Mouse (Mus musculus) Patski (cell line): ENCODE results near the gene Cpm. TPM values are rescaled to one million over a fixed set of nuclear protein-coding genes. Genes with fewer than 3 reads are reported as not detected.

Source experiments
- ATAC-seq: fragments of 100-300 bp; one replicate; pipeline ENCODE4 v1.8.0; 2021
- CTCF ChIA-PET: fragments of 350-600 bp; sonication (Branson Sonifier 250); formaldehyde crosslinking; loops from one replicate; lab custom pipeline; 2022; ENCODE audit warnings: inconsistent platforms; lab: Charles Lee
- POLR2A ChIA-PET: fragments of 350-600 bp; sonication (Branson Sonifier 250); formaldehyde crosslinking; loops from one replicate; lab custom pipeline; 2022; ENCODE audit warnings: antibody characterized with exemption, inconsistent platforms; lab: Charles Lee
- DNase-seq: peaks from one replicate; pipeline ENCODE4 v3.0.0-alpha.2; 2011; ENCODE audit warnings: low read depth, low spot score
- H3K27me3 ChIP-seq: fragments of 371-371 bp; one replicate; pipeline ENCODE4 v1.5.1; 2021
- CTCF ChIP-seq: fragments of 100-300 bp; IDR thresholded peaks from one replicate; pipeline ENCODE4 v1.5.1; 2021
- in situ Hi-C: fragments of 300-500 bp; cut with MboI; formaldehyde crosslinking; loops from 3 replicates; pipeline ENCODE4 v1.11.1; 2018; ENCODE audit warnings: low pct_unique_long_range_greater_than_20kb, mixed read lengths
- polyA plus RNA-seq: library from polyadenylated mRNA; unstranded; gene quantifications from one replicate; pipeline ENCODE4 v1.2.3, GENCODE M21; 2021

Gene Cpm
- polyA plus RNA-seq, 1 experiment from 2014 or later, result 1.4 TPM

DNA sequence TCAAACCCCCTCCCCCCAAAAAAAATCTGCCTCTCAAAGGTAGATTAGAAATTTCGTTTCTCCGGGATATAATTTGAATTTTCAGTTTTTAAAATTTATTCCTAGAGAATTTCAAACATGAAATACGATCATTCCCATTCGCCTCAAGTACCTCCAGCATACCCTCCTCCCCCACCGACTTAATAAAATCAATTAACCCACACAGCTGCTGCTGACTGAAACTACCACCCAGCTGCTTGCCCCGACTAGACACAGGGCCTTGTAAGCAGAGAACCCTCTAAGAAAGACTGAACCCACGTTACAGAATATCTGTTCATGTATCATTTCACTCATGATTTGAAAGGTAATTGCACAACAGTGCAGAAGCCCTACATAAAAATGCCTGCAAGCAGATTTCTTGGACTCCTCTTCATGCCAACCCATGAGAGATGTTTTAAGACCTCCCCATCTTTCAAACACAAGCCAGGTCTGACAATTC lies 16.2 kb downstream of the Cpm start:
- peaks cover 4% of the 10 kb centered on the region for H3K27me3 ChIP-seq
- in situ Hi-C loops, result no loop called here
- DNase-seq (no peak), ATAC-seq (no peak)
- no peak for TF ChIP-seq CTCF
- ChIA-PET POLR2A (no interaction called here), CTCF (no interaction called here)

DNA sequence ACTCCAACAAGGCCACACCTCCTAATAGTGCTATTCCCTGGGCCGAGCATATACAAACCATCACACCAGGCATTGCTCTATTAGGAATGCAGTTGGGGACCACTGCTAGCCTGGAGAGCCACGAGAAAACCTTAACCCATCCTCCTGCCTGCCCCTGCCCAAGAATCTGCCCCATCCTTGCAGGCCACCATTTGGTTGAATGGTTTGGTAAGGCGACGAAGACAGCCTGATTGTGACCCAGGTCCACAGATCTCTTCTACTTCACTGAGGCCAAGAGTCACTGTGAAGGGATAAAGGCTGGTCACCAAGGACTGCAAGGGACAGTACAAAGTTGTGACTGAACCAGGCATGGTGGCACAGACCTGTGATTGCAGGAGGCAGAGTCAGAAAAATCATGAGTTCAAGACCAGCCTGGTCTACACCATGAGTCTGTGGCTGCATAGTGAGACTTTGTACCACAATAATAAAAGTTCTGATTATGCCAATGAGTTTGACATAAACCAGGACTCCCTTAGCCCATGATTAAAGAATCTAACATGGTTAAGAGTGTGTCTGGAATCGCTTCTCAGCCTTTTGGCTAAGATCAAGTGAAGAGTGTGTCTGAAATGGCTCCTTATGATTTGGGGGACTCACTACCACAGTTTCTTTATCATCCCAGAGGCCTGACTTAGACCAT lies 17.3 kb downstream of the Cpm start:
- peaks cover 4% of the 10 kb centered on the region for H3K27me3 ChIP-seq
- CTCF ChIA-PET, result no interaction called here
- DNase-seq (no peak), ATAC-seq (no peak)
- in situ Hi-C loops, result no loop called here
- TF ChIP-seq CTCF, result no peak
- POLR2A ChIA-PET, result no interaction called here

DNA sequence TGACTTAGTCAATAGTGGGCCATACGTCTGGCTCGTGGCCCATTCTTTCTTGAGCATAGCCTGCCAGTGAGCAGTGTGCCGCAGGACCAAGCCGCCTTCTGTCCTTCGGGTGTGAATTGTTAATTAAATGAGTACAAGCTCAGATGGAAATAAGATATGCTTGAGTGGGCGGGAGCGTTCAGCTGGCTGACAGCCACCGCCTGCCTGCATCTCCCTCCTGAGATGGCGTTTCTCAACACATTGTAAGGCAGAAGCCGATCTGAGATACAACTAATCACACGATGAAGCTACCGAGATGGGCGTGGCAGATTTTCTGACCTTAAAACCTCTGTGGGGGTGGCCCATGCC lies 17.8 kb downstream of the Cpm start:
- in situ Hi-C loops, result no loop called here

DNA sequence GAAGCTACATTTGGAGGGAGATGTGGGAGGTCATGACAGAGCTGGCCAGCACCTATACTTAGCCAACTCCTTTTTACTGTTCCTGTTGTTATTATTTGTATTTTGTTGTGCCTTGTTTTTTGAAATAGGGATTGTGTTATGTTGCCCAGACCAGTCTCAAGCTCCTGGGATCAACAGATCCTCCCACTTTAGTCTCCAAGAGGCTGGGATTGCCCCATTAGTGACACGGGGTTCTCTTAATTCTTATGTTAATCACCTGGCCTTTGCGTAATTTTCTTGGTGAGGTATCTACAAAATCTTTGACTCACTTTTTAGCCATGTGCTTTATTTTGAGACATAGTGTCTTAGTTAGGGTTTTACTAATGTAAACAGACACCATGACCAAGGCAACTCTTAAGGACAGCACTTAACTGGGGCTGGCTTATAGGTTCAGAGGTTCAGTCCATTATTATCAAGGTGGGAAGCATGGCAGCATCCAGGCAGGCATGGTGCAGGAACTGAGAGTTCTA lies 18.7 kb downstream of the Cpm start:
- CTCF ChIA-PET, result no interaction called here
- ATAC-seq (no peak), DNase-seq (no peak)
- no peaks in the 10 kb centered on the region for H3K27me3 ChIP-seq
- in situ Hi-C loops, result no loop called here
- POLR2A ChIA-PET, result no interaction called here
- TF ChIP-seq CTCF, result no peak

More for the DNA sequence above, 17.8 kb downstream of the Cpm start:
- ATAC-seq (no peak), DNase-seq (no peak)
- no peak for TF ChIP-seq CTCF
- ChIA-PET CTCF (no interaction called here), POLR2A (no interaction called here)
- H3K27me3 ChIP-seq, result peaks cover 4% of the 10 kb centered on the region

DNA sequence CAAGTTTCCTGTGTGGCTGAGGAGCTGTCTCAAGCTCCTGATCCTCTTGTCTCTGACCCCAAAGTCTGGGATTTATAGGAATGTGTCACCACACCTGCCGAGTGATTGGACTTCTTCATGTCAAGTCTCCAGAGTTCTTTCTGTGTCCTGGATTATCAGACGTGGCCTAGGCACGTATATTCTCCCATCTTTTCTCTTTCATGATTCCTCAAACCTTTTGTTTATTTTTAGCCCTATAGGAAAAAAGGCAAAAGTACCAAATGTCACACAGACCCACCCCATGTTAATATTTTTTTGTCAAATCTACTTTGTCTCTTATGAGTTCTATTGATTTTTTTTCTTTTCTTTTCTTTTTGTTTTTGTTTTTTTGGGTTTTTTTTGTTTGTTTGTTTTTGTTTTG lies 19.3 kb downstream of the Cpm start:
- ATAC-seq (no peak), DNase-seq (no peak)
- POLR2A ChIA-PET, result no interaction called here
- CTCF ChIA-PET, result no interaction called here
- no peaks in the 10 kb centered on the region for H3K27me3 ChIP-seq
- no peak for TF ChIP-seq CTCF
- in situ Hi-C loops, result no loop called here

DNA sequence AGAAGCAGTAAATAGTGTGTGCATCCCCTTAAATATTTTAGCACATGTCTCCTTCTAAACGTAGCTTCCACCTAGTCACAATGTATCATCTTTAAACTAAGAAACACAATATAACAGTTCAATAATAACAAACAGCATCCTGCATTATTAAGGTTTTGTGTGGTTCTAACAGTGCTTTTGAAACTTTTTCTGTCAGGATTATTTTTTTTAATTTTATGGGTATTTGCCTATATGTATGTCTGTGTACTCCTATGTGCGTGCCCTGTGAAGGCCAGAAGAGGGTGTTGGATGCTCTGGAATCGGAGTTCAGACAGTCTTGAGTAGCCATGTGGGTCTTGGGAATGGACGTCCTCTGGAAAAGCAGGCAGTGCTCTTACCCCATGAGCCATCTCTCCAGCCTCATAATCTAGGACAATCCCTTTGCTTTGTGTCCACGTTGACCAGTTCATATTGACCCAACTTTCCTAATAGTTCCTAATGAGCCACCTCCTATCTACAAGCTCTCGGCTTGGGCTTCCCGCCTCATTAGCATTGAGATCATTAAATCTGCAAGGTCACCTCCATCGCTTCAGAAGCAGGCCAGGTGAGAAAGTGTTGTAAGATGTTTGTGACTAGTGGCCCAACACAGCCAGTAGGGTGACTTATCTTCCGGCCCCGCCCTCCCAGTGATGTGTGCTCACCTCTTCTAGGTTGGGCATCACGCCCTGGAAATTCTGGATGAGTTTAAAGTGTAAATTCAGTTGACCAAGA lies 20.2 kb downstream of the Cpm start:
- CTCF ChIA-PET, result no interaction called here
- TF ChIP-seq CTCF, result no peak
- in situ Hi-C loops, result loop anchor here (25.0 kb wide), 1 partner anchor 387 kb away; no protein-coding TSS in a partner anchor
- ATAC-seq (no peak), DNase-seq (no peak)
- H3K27me3 ChIP-seq, result no peaks in the 10 kb centered on the region
- POLR2A ChIA-PET, result no interaction called here

DNA sequence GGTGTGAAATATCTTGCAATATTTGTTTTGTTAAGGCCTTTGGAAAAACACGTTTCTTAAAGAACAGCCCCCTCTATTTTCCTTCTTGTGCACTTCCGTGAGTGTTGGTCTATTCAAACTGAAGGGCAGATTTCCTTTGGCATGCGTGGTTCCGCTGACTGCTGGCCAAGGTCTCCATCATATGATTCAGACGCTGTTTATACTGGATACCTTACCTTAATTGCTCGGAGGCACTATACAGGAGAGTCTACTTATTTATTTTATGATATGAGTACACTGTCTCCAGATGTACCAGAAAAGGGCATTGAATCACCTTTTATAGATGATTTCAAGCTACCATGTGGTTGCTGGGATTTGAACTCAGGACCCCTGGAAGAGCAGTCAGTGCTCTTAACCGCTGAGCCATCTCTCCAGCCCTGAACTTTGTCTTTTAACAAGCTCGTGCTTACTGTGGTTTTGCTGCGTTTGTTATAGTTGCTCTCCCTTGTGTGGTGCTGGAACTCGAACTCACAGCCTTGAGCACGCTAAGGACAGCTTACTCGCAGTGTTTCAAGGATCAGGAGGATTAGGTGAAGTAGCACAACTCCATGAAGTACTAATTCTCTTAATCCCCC lies 20.8 kb downstream of the Cpm start:
- in situ Hi-C loops, result loop anchor here (25.0 kb wide), 1 partner anchor 388 kb away; no protein-coding TSS in a partner anchor
- CTCF ChIA-PET, result no interaction called here
- ATAC-seq (no peak), DNase-seq (no peak)
- TF ChIP-seq CTCF, result no peak
- POLR2A ChIA-PET, result no interaction called here
- H3K27me3 ChIP-seq, result no peaks in the 10 kb centered on the region

DNA sequence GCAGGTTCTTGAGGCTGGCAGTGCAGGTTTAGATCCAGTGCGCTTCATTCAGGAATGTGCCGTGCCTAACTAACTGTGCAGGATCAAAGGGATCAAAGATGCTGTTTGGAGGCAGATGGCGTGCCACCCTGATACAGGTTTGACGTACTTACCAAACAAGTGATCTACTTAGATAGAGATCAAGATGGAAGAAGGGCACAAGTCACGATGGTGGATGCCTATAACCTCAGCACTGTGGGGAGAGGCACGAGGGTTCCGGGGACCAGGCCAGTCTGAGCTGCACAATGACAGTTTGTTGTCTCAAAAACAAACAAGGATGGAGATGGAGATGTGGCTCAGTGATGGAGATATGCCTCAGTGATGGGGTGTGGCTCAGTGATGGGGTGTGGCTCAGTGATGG lies 21.4 kb downstream of the Cpm start:
- H3K27me3 ChIP-seq, result no peaks in the 10 kb centered on the region
- no peak for TF ChIP-seq CTCF
- ATAC-seq (no peak), DNase-seq (no peak)
- in situ Hi-C loops, result loop anchor here (25.0 kb wide), 1 partner anchor 388 kb away; no protein-coding TSS in a partner anchor
- ChIA-PET CTCF (no interaction called here), POLR2A (no interaction called here)

DNA sequence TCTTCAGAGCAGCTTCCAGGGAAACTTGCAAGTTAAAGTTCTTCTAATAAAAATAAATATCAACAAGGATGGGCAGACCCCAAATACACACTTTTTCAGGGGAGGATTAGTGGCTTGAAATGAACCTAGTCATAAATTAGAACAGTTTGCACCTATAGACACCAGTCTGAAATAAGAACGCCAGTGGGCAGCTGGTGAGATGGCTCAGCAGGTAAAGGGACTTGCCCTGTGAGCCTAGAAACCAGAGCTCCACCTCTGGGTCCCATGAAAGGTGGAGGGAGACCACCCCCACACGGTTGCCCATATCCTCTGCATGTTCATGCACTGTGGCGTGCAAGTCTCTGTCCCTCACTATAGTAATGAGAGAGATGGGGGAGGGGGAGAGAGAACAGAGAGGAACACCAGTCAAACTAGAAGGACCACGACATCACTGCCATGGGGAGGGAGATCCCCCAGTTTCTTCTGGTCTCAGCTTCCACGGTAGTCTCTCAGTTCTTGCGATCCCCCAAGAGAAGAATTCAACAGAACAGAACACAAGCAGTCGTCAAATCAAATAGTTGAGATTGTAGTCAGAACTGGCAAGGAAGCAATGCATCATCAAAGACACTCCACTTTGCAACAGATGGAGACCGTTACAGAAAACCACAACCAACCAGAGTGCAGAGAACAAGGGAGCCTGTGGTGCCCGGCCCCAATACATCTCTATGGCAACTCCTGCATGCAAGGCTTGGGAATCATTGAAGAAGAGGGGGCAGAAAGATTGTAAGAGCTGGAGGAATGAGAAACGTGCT lies 22.5 kb downstream of the Cpm start:
- in situ Hi-C loops, result loop anchor here (25.0 kb wide), 1 partner anchor 389 kb away; no protein-coding TSS in a partner anchor
- DNase-seq (no peak), ATAC-seq (no peak)
- H3K27me3 ChIP-seq, result no peaks in the 10 kb centered on the region
- ChIA-PET POLR2A (no interaction called here), CTCF (no interaction called here)
- no peak for TF ChIP-seq CTCF

DNA sequence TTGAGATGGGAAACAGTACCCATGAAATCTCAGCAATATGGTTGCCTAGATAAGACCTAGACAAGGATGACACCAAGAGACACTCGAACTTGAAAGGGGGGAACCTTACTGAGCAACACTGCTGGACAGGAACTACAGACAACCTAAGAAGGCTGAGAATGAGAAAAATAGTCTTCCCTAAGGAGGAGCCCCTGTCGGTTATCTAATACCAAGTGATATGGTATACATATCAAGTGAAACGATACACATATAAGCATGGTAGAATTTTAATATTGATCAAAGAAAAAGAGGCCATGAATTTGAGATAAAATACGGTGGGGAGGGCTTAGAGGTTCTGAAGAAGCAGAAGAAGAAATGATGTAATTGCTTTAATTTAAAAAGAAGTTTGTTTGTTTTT lies 23.1 kb downstream of the Cpm start:
- POLR2A ChIA-PET, result no interaction called here
- DNase-seq (no peak), ATAC-seq (no peak)
- no peak for TF ChIP-seq CTCF
- in situ Hi-C loops, result loop anchor here (25.0 kb wide), 1 partner anchor 390 kb away; no protein-coding TSS in a partner anchor
- CTCF ChIA-PET, result no interaction called here
- H3K27me3 ChIP-seq, result no peaks in the 10 kb centered on the region
